Mouse (Mus musculus) stomach, postnatal 0 days (tissue): ENCODE data around the gene Tmem123. TPM values are rescaled to one million over a fixed set of nuclear protein-coding genes. Genes with fewer than 3 reads are reported as not detected.

Source experiments
- ATAC-seq: fragments of 200-750 bp; cut with Nextera tagmentation; 2 replicates; pipeline ENCODE4 v1.8.0; 2017; ENCODE audit not compliant: low FRiP score, low TSS enrichment
- DNase-seq: peaks from one replicate; pipeline ENCODE4 v3.0.0-alpha.2; 2016; ENCODE audit warnings: low spot score
- H3K27ac ChIP-seq: fragments of 300-500 bp; sonication (generic); replicated peaks from 2 replicates; pipeline ENCODE4 v1.5.1; 2014; ENCODE audit warnings: mild to moderate bottlenecking, control low read depth
- H3K27me3 ChIP-seq: fragments of 300-500 bp; sonication (generic); 2 replicates; pipeline ENCODE4 v1.6.1; 2014; ENCODE audit warnings: low read length; ENCODE audit not compliant: control insufficient read depth, insufficient read depth
- H3K36me3 ChIP-seq: fragments of 300-500 bp; sonication (generic); 2 replicates; pipeline ENCODE4 v1.6.1; 2014; ENCODE audit warnings: low read length, mixed read lengths; ENCODE audit not compliant: control insufficient read depth, insufficient read depth
- H3K4me1 ChIP-seq: fragments of 300-500 bp; sonication (generic); replicated peaks from 2 replicates; pipeline ENCODE4 v1.6.1; 2014; ENCODE audit warnings: antibody characterized with exemption; ENCODE audit not compliant: control insufficient read depth, insufficient read depth
- H3K4me2 ChIP-seq: fragments of 300-500 bp; sonication (generic); replicated peaks from 2 replicates; pipeline ENCODE4 v1.6.1; 2014; ENCODE audit warnings: low read depth, mild to moderate bottlenecking, control low read depth, moderate library complexity
- H3K4me3 ChIP-seq: fragments of 300-500 bp; sonication (generic); 2 replicates; pipeline ENCODE4 v1.5.1; 2014; ENCODE audit warnings: low read depth, low read length, control low read depth
- H3K9ac ChIP-seq: fragments of 300-500 bp; sonication (generic); 2 replicates; pipeline ENCODE4 v1.6.1; 2014; ENCODE audit warnings: mild to moderate bottlenecking, low read length, control low read depth, mixed read lengths
- H3K9me3 ChIP-seq: fragments of 300-500 bp; sonication (generic); 2 replicates; pipeline ENCODE4 v1.6.1; 2016; ENCODE audit warnings: low read length; ENCODE audit not compliant: control insufficient read depth
- CTCF ChIP-seq: IDR thresholded peaks from 2 replicates; pipeline ENCODE4 v1.5.1; 2016; ENCODE audit warnings: antibody characterized with exemption, low read depth, mild to moderate bottlenecking, moderate library complexity
- EP300 ChIP-seq: optimal IDR thresholded peaks from 2 replicates; pipeline ENCODE3; 2016; ENCODE audit warnings: antibody characterized with exemption
- WGBS: fragments of 180-500 bp; shearing (Covaris S2); extraction: QIAGEN DNeasy Blood & Tissue Kit; methylation state at CpG from one replicate; pipeline ENCODE4 v1.1.7; 2014; 5-methylcytosine and 5-hydroxymethylcytosine counted together
- microRNA-seq: library from miRNA; unstranded; fragments of <30 nt; microRNA quantifications from one replicate; pipeline ENCODE4, GENCODE M21; 2016
- polyA plus RNA-seq: library from polyadenylated mRNA; unstranded; fragments of >200 nt; fragmentation: Nextera tagmentation; extraction: Ambion mirVana; gene quantifications from 2 replicates; pipeline ENCODE4 v1.2.1, GENCODE M21; 2015

The Tmem123 gene
- polyA plus RNA-seq, 1 experiment from 2014 or later: 117 TPM

- Histone ChIP-seq H3K36me3 (peaks cover 6% of the 10 kb centered on the region), H3K4me2 (peak overlapping the region; percentile 58), H3K9ac (peak overlapping the region; percentile 85), H3K27ac (peak overlapping the region; percentile 98), H3K9me3 (no peaks in the 10 kb centered on the region), H3K27me3 (no peaks in the 10 kb centered on the region), H3K4me1 (no peaks in the 10 kb centered on the region; the same call in 1 of the 2 replicates), H3K4me3 (peak overlapping the region; percentile 69)
- no peak; the same call in 1 of the 2 replicates for TF ChIP-seq CTCF
- under 1% methylated on average over 16 of the region's 16 CpGs for WGBS
- DNase-seq (peak; percentile 59), ATAC-seq (0 out of 2 replicates have a peak, but pooled peaks have one; percentile 16)
Observed at GRCm38 (mm10) chr9:7836331-7836730, 72.5 kb downstream of the Tmem123 start.

- Histone ChIP-seq H3K36me3 (peaks cover 6% of the 10 kb centered on the region), H3K4me1 (no peaks in the 10 kb centered on the region; the same call in 1 of the 2 replicates), H3K27me3 (no peaks in the 10 kb centered on the region), H3K27ac (peak within 1 kb of the TSS; percentile 98), H3K4me3 (peak within 1 kb of the TSS; percentile 69), H3K9me3 (no peaks in the 10 kb centered on the region), H3K9ac (peak within 1 kb of the TSS; percentile 85), H3K4me2 (peak within 1 kb of the TSS; percentile 77)
- peak; percentile 34 for TF ChIP-seq CTCF
- TF ChIP-seq EP300: no peak
- peak; percentile 97 for ATAC-seq
- DNase-seq: peak; percentile 99
- under 1% methylated on average over 62 of the region's 68 CpGs for WGBS
Observed at GRCm38 (mm10) chr9:7836905-7837805, 73.3 kb downstream of the Tmem123 start, which contains the start of gene Birc2. TSS of gene Birc2 (minus strand) at chr9:7837064.

- ATAC-seq: no peak
Observed at GRCm38 (mm10) chr9:7837806-7838440, 74.1 kb downstream of the Tmem123 start.

GRCm38 (mm10) chr9:7841221-7841620 is 77.4 kb downstream of the Tmem123 start:
- no peak for ATAC-seq
- no peak overlapping the region for H3K4me3 ChIP-seq
- TF ChIP-seq CTCF (no peak), EP300 (no peak)
- no peak overlapping the region for H3K4me2 ChIP-seq
- DNase-seq: no peak
- no peaks in the 10 kb centered on the region for H3K9me3 ChIP-seq
- no peak overlapping the region for H3K9ac ChIP-seq
- H3K27me3 ChIP-seq: no peaks in the 10 kb centered on the region
- H3K27ac ChIP-seq: no peak overlapping the region
- no peaks in the 10 kb centered on the region for H3K36me3 ChIP-seq
- 74% methylated on average over 6 of the region's 6 CpGs for WGBS
- no peaks in the 10 kb centered on the region for H3K4me1 ChIP-seq

More at GRCm38 (mm10) chr9:7837806-7838440, 74.1 kb downstream of the Tmem123 start:
- peak; percentile 62 for DNase-seq
- H3K9ac ChIP-seq: peak overlapping the region; percentile 85
- WGBS: 8% methylated on average over 14 of the region's 14 CpGs
- H3K4me3 ChIP-seq: peak overlapping the region; percentile 69
- H3K36me3 ChIP-seq: peaks cover 6% of the 10 kb centered on the region
- no peaks in the 10 kb centered on the region for H3K9me3 ChIP-seq
- H3K27me3 ChIP-seq: no peaks in the 10 kb centered on the region
- H3K27ac ChIP-seq: peak overlapping the region; percentile 98
- no peaks in the 10 kb centered on the region; the same call in 1 of the 2 replicates for H3K4me1 ChIP-seq
- peak overlapping the region; percentile 77 for H3K4me2 ChIP-seq
- TF ChIP-seq CTCF (no peak), EP300 (no peak)

Small RNA genes lying within 50 kb of the gene (microRNA-seq; reads per million reads assigned to microRNA genes)
- gene Mir5618: 3.2 reads per million, percentile 1 among the genes with 10 or more reads in this experiment

Other genes with a start within 250 kb of the Tmem123 start
- gene Mmp8, start 205.6 kb upstream of the Tmem123 start, polyA plus RNA-seq: 0.16 TPM in 2 replicates
- gene Mmp27, start 192.6 kb upstream of the Tmem123 start, polyA plus RNA-seq: not detected in 2 replicates
- not detected in 2 replicates for gene Mmp20, start 135.8 kb upstream of the Tmem123 start, polyA plus RNA-seq
- gene Mmp7, start 72.0 kb upstream of the Tmem123 start, polyA plus RNA-seq: 0.27 and 0.36 TPM in 2 replicates
- 17.2 and 20.0 TPM in 2 replicates for gene Birc2, start 73.0 kb downstream of the Tmem123 start, polyA plus RNA-seq
- gene Birc3, start 109.1 kb downstream of the Tmem123 start, polyA plus RNA-seq: 5.1 and 5.2 TPM in 2 replicates
- gene Yap1, start 240.6 kb downstream of the Tmem123 start, polyA plus RNA-seq: 13.6 and 16.0 TPM in 2 replicates